Mouse (Mus musculus): Measurements from ENCODE around the gene Map3k5.

DNA sequence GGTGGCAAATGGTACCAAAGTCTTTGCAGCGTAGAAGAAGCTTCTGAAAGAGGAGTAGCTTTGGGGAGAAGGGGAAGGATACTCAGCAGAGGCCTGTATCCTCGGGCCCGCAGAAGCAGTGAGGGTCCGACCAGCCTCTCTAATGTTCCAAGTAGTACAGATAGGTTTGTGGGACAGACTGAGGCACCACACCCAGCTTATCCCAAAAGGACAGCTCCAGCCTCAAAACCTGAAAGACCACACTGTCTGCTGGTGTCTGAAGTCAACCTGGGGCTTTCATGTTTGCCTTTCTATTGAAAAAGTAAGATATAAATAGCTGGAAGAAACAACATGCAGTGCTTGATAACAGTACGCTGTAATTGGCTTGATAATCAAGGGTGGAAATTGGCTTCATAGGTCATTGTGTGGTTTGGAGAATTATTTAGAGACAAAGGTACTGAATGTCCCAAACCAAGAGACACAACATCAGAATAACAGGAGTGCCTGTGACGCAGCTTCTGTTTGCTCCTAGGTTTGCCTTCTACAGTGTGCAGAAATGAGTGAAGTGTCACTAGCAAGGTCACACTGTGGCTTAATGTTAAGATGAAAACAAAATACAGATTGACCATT lies 256.0 kb downstream of the Map3k5 start:
- TF ChIP-seq POLR2A (IDR thresholded peaks at IDR 0.05; ENCODE audit: borderline replicate concordance, extremely low read depth, low read depth, low read length) (no peak), CTCF (IDR thresholded peaks at IDR 0.05; ENCODE audit: insufficient read depth, low read length) (no peak)

All from lung, adult 2 months (tissue).